Mouse (Mus musculus) activated CD4-positive, CD25-positive, alpha-beta regulatory T cell, adult 4 months (primary cell): ENCODE results near the gene Lman1l. TPM values are rescaled to one million over a fixed set of nuclear protein-coding genes. Genes with fewer than 3 reads are reported as not detected.

Experiments
- ATAC-seq: one replicate; pipeline ENCODE4 v1.8.0; 2017
- polyA plus RNA-seq, 2 experiments: library from polyadenylated mRNA; unstranded; fragments of 100-300 nt; shearing (Covaris generic); gene quantifications; one replicate each; pipeline ENCODE4 v1.2.1; 2017

The Lman1l gene
- polyA plus RNA-seq, 2 experiments from 2014 or later: not detected

- ATAC-seq: peak; percentile 34
Observed at GRCm38 (mm10) chr9:57644944-57645893, 24.6 kb upstream of the Lman1l start.

GRCm38 (mm10) chr9:57644442-57644943, 23.9 kb upstream of the Lman1l start:
- ATAC-seq: no peak

GRCm38 (mm10) chr9:57643856-57644180, 23.2 kb upstream of the Lman1l start:
- ATAC-seq: peak; percentile 13

GRCm38 (mm10) chr9:57643169-57643855, 22.7 kb upstream of the Lman1l start:
- ATAC-seq: no peak

GRCm38 (mm10) chr9:57641775-57642550, 21.4 kb upstream of the Lman1l start:
- no peak for ATAC-seq

GRCm38 (mm10) chr9:57641022-57641421, 20.4 kb upstream of the Lman1l start:
- ATAC-seq: no peak

GRCm38 (mm10) chr9:57640384-57640783, 19.8 kb upstream of the Lman1l start:
- peak; percentile 85 for ATAC-seq

- ATAC-seq: no peak
Observed at GRCm38 (mm10) chr9:57639661-57640328, 19.2 kb upstream of the Lman1l start.

GRCm38 (mm10) chr9:57638651-57639459, 18.3 kb upstream of the Lman1l start:
- no peak for ATAC-seq

- no peak for ATAC-seq
Observed at GRCm38 (mm10) chr9:57637741-57638322, 17.3 kb upstream of the Lman1l start.

GRCm38 (mm10) chr9:57637272-57637671, 16.7 kb upstream of the Lman1l start:
- no peak for ATAC-seq

- peak; percentile 70 for ATAC-seq
Observed at GRCm38 (mm10) chr9:57633481-57634024, 13.0 kb upstream of the Lman1l start.

GRCm38 (mm10) chr9:57629118-57629874, 8.7 kb upstream of the Lman1l start:
- ATAC-seq: peak; percentile 44

- no peak for ATAC-seq
Observed at GRCm38 (mm10) chr9:57628717-57629116, 8.1 kb upstream of the Lman1l start.

GRCm38 (mm10) chr9:57627892-57628291, 7.3 kb upstream of the Lman1l start:
- ATAC-seq: no peak

- no peak for ATAC-seq
Observed at GRCm38 (mm10) chr9:57627191-57627590, 6.6 kb upstream of the Lman1l start.

- ATAC-seq: no peak
Observed at GRCm38 (mm10) chr9:57625674-57626500, 5.3 kb upstream of the Lman1l start.

GRCm38 (mm10) chr9:57624295-57624694, 3.7 kb upstream of the Lman1l start:
- ATAC-seq: no peak

GRCm38 (mm10) chr9:57618854-57619253, 1.7 kb downstream of the Lman1l start:
- ATAC-seq: no peak
